Mouse (Mus musculus): Measurements from ENCODE around the gene Nxf2. TPM values are rescaled to one million over a fixed set of nuclear protein-coding genes. Genes with fewer than 3 reads are reported as not detected.

Gene Nxf2
- 0.88 and 1.2 TPM in 2 replicates for polyA plus RNA-seq (2015; fragmentation: Nextera tagmentation; extraction: Ambion mirVana)

GRCm38 (mm10) chrX:134964546-134964945 is at the start of gene Nxf2:
Nxf2 (minus strand) TSS chrX:134964754.
- Histone ChIP-seq H3K9ac (ENCODE audit: low read length) (peak within 1 kb of the TSS; percentile 1; the same call in 1 of the 2 replicates), H3K4me2 (ENCODE audit: low read depth, low read length) (peak within 1 kb of the TSS; percentile 58), H3K4me1 (replicated peaks; ENCODE audit: control insufficient read depth, insufficient read depth, low read length) (no peaks in the 10 kb centered on the region), H3K4me3 (ENCODE audit: low read length) (peak within 1 kb of the TSS; percentile 35), H3K27ac (ENCODE audit: low read length) (no peak within 1 kb of the TSS), H3K36me3 (ENCODE audit: control insufficient read depth, insufficient read depth, low read length) (no peaks in the 10 kb centered on the region), H3K27me3 (ENCODE audit: control insufficient read depth, insufficient read depth, low read depth, low read length) (0 out of 2 replicates have a peak, but pooled peaks cover 2% of the 10 kb centered on the region), H3K9me3 (ENCODE audit: control insufficient read depth, low read length) (peaks cover 3% of the 10 kb centered on the region; the same call in 1 of the 2 replicates)
- WGBS: 85% methylated on average over 19 of the region's 19 CpGs
- no peak for ATAC-seq (ENCODE audit: low read depth)

- no peak overlapping the region for H3K9ac ChIP-seq (ENCODE audit: low read length)
- no peak for ATAC-seq (ENCODE audit: low read depth)
- no peaks in the 10 kb centered on the region for H3K36me3 ChIP-seq (ENCODE audit: control insufficient read depth, insufficient read depth, low read length)
- no peaks in the 10 kb centered on the region for H3K4me1 ChIP-seq (replicated peaks; ENCODE audit: control insufficient read depth, insufficient read depth, low read length)
- no peak overlapping the region for H3K27ac ChIP-seq (ENCODE audit: low read length)
- no peak overlapping the region for H3K4me3 ChIP-seq (ENCODE audit: low read length)
- 36% methylated on average over 3 of the region's 3 CpGs for WGBS
- no peak overlapping the region for H3K4me2 ChIP-seq (ENCODE audit: low read depth, low read length)
- no peaks in the 10 kb centered on the region for H3K9me3 ChIP-seq (ENCODE audit: control insufficient read depth, low read length)
- no peaks in the 10 kb centered on the region for H3K27me3 ChIP-seq (ENCODE audit: control insufficient read depth, insufficient read depth, low read depth, low read length)
These were observed 46.8 kb upstream of the Nxf2 start for GRCm38 (mm10) chrX:135011381-135011780.

- Histone ChIP-seq H3K27me3 (ENCODE audit: control insufficient read depth, insufficient read depth, low read depth, low read length) (no peaks in the 10 kb centered on the region), H3K4me2 (ENCODE audit: low read depth, low read length) (peak overlapping the region; percentile 51), H3K9me3 (ENCODE audit: control insufficient read depth, low read length) (no peaks in the 10 kb centered on the region), H3K9ac (ENCODE audit: low read length) (peak overlapping the region; percentile 54), H3K4me1 (replicated peaks; ENCODE audit: control insufficient read depth, insufficient read depth, low read length) (no peaks in the 10 kb centered on the region), H3K27ac (ENCODE audit: low read length) (peak overlapping the region; percentile 41; the same call in 1 of the 2 replicates), H3K36me3 (ENCODE audit: control insufficient read depth, insufficient read depth, low read length) (no peaks in the 10 kb centered on the region), H3K4me3 (ENCODE audit: low read length) (peak overlapping the region; percentile 65)
- ATAC-seq (ENCODE audit: low read depth): no peak; the same call in 1 of the 2 replicates
- WGBS: 25% methylated on average over 6 of the region's 6 CpGs
These were observed 44.9 kb upstream of the Nxf2 start for GRCm38 (mm10) chrX:135009471-135009815.

- H3K27me3 ChIP-seq (ENCODE audit: control insufficient read depth, insufficient read depth, low read depth, low read length): no peaks in the 10 kb centered on the region
These were observed 44.3 kb upstream of the Nxf2 start, which contains the start of gene Zmat1 for GRCm38 (mm10) chrX:135008720-135009470. Zmat1 (minus strand) TSS chrX:135009209.

GRCm38 (mm10) chrX:135008021-135008420 is 43.5 kb upstream of the Nxf2 start:
- ATAC-seq (ENCODE audit: low read depth): peak; percentile 47

More at GRCm38 (mm10) chrX:135008720-135009470, 44.3 kb upstream of the Nxf2 start, which contains the start of gene Zmat1:
- peak within 1 kb of the TSS; percentile 59 for H3K4me2 ChIP-seq (ENCODE audit: low read depth, low read length)
- peak; percentile 99 for ATAC-seq (ENCODE audit: low read depth)
- no peaks in the 10 kb centered on the region for H3K4me1 ChIP-seq (replicated peaks; ENCODE audit: control insufficient read depth, insufficient read depth, low read length)
- peak within 1 kb of the TSS; percentile 92 for H3K27ac ChIP-seq (ENCODE audit: low read length)
- 10% methylated on average over 40 of the region's 65 CpGs for WGBS
- no peaks in the 10 kb centered on the region for H3K36me3 ChIP-seq (ENCODE audit: control insufficient read depth, insufficient read depth, low read length)
- H3K9ac ChIP-seq (ENCODE audit: low read length): peak within 1 kb of the TSS; percentile 81
- peak within 1 kb of the TSS; percentile 65 for H3K4me3 ChIP-seq (ENCODE audit: low read length)
- no peaks in the 10 kb centered on the region for H3K9me3 ChIP-seq (ENCODE audit: control insufficient read depth, low read length)

GRCm38 (mm10) chrX:134963305-134964094 is 1.1 kb downstream of the Nxf2 start:
- no peaks in the 10 kb centered on the region for H3K36me3 ChIP-seq (ENCODE audit: control insufficient read depth, insufficient read depth, low read length)
- no peak overlapping the region for H3K27ac ChIP-seq (ENCODE audit: low read length)
- peaks cover 3% of the 10 kb centered on the region; the same call in 1 of the 2 replicates for H3K9me3 ChIP-seq (ENCODE audit: control insufficient read depth, low read length)
- peak overlapping the region; percentile 58 for H3K4me2 ChIP-seq (ENCODE audit: low read depth, low read length)
- 50% methylated on average over 33 of the region's 53 CpGs for WGBS
- ATAC-seq (ENCODE audit: low read depth): peak; percentile 98
- H3K27me3 ChIP-seq (ENCODE audit: control insufficient read depth, insufficient read depth, low read depth, low read length): peaks cover 2% of the 10 kb centered on the region; the same call in 1 of the 2 replicates
- peak overlapping the region; percentile 1; the same call in 1 of the 2 replicates for H3K9ac ChIP-seq (ENCODE audit: low read length)
- H3K4me3 ChIP-seq (ENCODE audit: low read length): peak overlapping the region; percentile 35
- H3K4me1 ChIP-seq (replicated peaks; ENCODE audit: control insufficient read depth, insufficient read depth, low read length): no peaks in the 10 kb centered on the region

More at GRCm38 (mm10) chrX:135008021-135008420, 43.5 kb upstream of the Nxf2 start:
- no peaks in the 10 kb centered on the region for H3K4me1 ChIP-seq (replicated peaks; ENCODE audit: control insufficient read depth, insufficient read depth, low read length)
- WGBS: 10% methylated on average over 5 of the region's 5 CpGs
- H3K4me3 ChIP-seq (ENCODE audit: low read length): peak overlapping the region; percentile 65
- H3K4me2 ChIP-seq (ENCODE audit: low read depth, low read length): peak overlapping the region; percentile 59
- no peak overlapping the region for H3K9ac ChIP-seq (ENCODE audit: low read length)
- H3K36me3 ChIP-seq (ENCODE audit: control insufficient read depth, insufficient read depth, low read length): no peaks in the 10 kb centered on the region
- no peaks in the 10 kb centered on the region for H3K9me3 ChIP-seq (ENCODE audit: control insufficient read depth, low read length)
- H3K27ac ChIP-seq (ENCODE audit: low read length): peak overlapping the region; percentile 92
- no peaks in the 10 kb centered on the region for H3K27me3 ChIP-seq (ENCODE audit: control insufficient read depth, insufficient read depth, low read depth, low read length)

- no peak for ATAC-seq (ENCODE audit: low read depth)
- Histone ChIP-seq H3K27ac (ENCODE audit: low read length) (no peak overlapping the region), H3K9me3 (ENCODE audit: control insufficient read depth, low read length) (no peaks in the 10 kb centered on the region), H3K4me2 (ENCODE audit: low read depth, low read length) (no peak overlapping the region), H3K9ac (ENCODE audit: low read length) (no peak overlapping the region), H3K27me3 (ENCODE audit: control insufficient read depth, insufficient read depth, low read depth, low read length) (no peaks in the 10 kb centered on the region), H3K36me3 (ENCODE audit: control insufficient read depth, insufficient read depth, low read length) (no peaks in the 10 kb centered on the region), H3K4me1 (replicated peaks; ENCODE audit: control insufficient read depth, insufficient read depth, low read length) (no peaks in the 10 kb centered on the region), H3K4me3 (ENCODE audit: low read length) (no peak overlapping the region)
- WGBS: 24% methylated on average over 5 of the region's 5 CpGs
These were observed 34.2 kb downstream of the Nxf2 start for GRCm38 (mm10) chrX:134930361-134930760.

- no peak for ATAC-seq (ENCODE audit: low read depth)
- no peaks in the 10 kb centered on the region for H3K36me3 ChIP-seq (ENCODE audit: control insufficient read depth, insufficient read depth, low read length)
- H3K4me2 ChIP-seq (ENCODE audit: low read depth, low read length): no peak overlapping the region
- WGBS: 63% methylated on average over 5 of the region's 5 CpGs
- no peaks in the 10 kb centered on the region for H3K9me3 ChIP-seq (ENCODE audit: control insufficient read depth, low read length)
- no peak overlapping the region for H3K4me3 ChIP-seq (ENCODE audit: low read length)
- no peak overlapping the region for H3K27ac ChIP-seq (ENCODE audit: low read length)
- H3K9ac ChIP-seq (ENCODE audit: low read length): no peak overlapping the region
- H3K4me1 ChIP-seq (replicated peaks; ENCODE audit: control insufficient read depth, insufficient read depth, low read length): no peaks in the 10 kb centered on the region
- H3K27me3 ChIP-seq (ENCODE audit: control insufficient read depth, insufficient read depth, low read depth, low read length): no peaks in the 10 kb centered on the region
These were observed 34.6 kb downstream of the Nxf2 start for GRCm38 (mm10) chrX:134929927-134930326.

- ATAC-seq (ENCODE audit: low read depth): no peak
- Histone ChIP-seq H3K27me3 (ENCODE audit: control insufficient read depth, insufficient read depth, low read depth, low read length) (no peaks in the 10 kb centered on the region), H3K9me3 (ENCODE audit: control insufficient read depth, low read length) (no peaks in the 10 kb centered on the region), H3K4me3 (ENCODE audit: low read length) (no peak overlapping the region), H3K4me1 (replicated peaks; ENCODE audit: control insufficient read depth, insufficient read depth, low read length) (no peaks in the 10 kb centered on the region), H3K36me3 (ENCODE audit: control insufficient read depth, insufficient read depth, low read length) (no peaks in the 10 kb centered on the region), H3K4me2 (ENCODE audit: low read depth, low read length) (no peak overlapping the region), H3K27ac (ENCODE audit: low read length) (no peak overlapping the region), H3K9ac (ENCODE audit: low read length) (no peak overlapping the region)
These were observed 39.5 kb downstream of the Nxf2 start for GRCm38 (mm10) chrX:134925058-134925457.

Data from lung, embryonic 16.5 days (tissue).